Mouse (Mus musculus) hindbrain, embryonic 11.5 days (tissue): ENCODE data around the gene Gm3448. TPM values are rescaled to one million over a fixed set of nuclear protein-coding genes. Genes with fewer than 3 reads are reported as not detected.
"Not testable (repeated sequence)": the region's sequence is repeated elsewhere in the genome, so short reads cannot be mapped to it uniquely, and the experiment has no call there.

Experiments used
- ATAC-seq: fragments of 200-750 bp; cut with Nextera tagmentation; 2 replicates; pipeline ENCODE4 v1.8.0; 2017; ENCODE audit warnings: mild to moderate bottlenecking, moderate TSS enrichment, moderate library complexity; ENCODE audit not compliant: low FRiP score
- DNase-seq: peaks from one replicate; pipeline ENCODE4 v3.0.0-alpha.2; 2015; ENCODE audit warnings: low spot score
- H3K27ac ChIP-seq: fragments of 300-500 bp; sonication (generic); 2 replicates; pipeline ENCODE4 v1.5.1; 2014; ENCODE audit warnings: mild to moderate bottlenecking, low read depth, low read length
- H3K27me3 ChIP-seq: fragments of 300-500 bp; sonication (generic); 2 replicates; pipeline ENCODE4 v1.6.1; 2014; ENCODE audit warnings: mild to moderate bottlenecking, low read length, moderate library complexity, mixed read lengths; ENCODE audit not compliant: control insufficient read depth, insufficient read depth
- H3K36me3 ChIP-seq: fragments of 300-500 bp; sonication (generic); 2 replicates; pipeline ENCODE4 v1.6.1; 2014; ENCODE audit warnings: mild to moderate bottlenecking, low read length, moderate library complexity, mixed read lengths; ENCODE audit not compliant: control insufficient read depth, insufficient read depth
- H3K4me1 ChIP-seq: fragments of 300-500 bp; sonication (generic); replicated peaks from 2 replicates; pipeline ENCODE4 v1.6.1; 2014; ENCODE audit warnings: low read length, mixed read lengths; ENCODE audit not compliant: control insufficient read depth, insufficient read depth
- H3K4me2 ChIP-seq: fragments of 300-500 bp; sonication (generic); replicated peaks from 2 replicates; pipeline ENCODE4 v1.6.1; 2014; ENCODE audit warnings: mild to moderate bottlenecking, low read depth, low read length
- H3K4me3 ChIP-seq: fragments of 300-500 bp; sonication (generic); 2 replicates; pipeline ENCODE4 v1.5.1; 2014; ENCODE audit warnings: low read depth, low read length
- H3K9ac ChIP-seq: fragments of 300-500 bp; sonication (generic); 2 replicates; pipeline ENCODE4 v1.6.1; 2014; ENCODE audit warnings: low read depth, low read length
- H3K9me3 ChIP-seq: fragments of 300-500 bp; sonication (generic); 2 replicates; pipeline ENCODE4 v1.6.1; 2016; ENCODE audit warnings: low read length; ENCODE audit not compliant: control insufficient read depth
- WGBS: fragments of 180-500 bp; shearing (Covaris S2); extraction: QIAGEN DNeasy Blood & Tissue Kit; methylation state at CpG from one replicate; pipeline ENCODE4 v1.1.7; 2014; 5-methylcytosine and 5-hydroxymethylcytosine counted together
- polyA plus RNA-seq: library from polyadenylated mRNA; unstranded; fragments of >200 nt; fragmentation: Nextera tagmentation; extraction: Ambion mirVana; gene quantifications from 2 replicates; pipeline ENCODE4 v1.2.1, GENCODE M21; 2014

The Gm3448 gene
- polyA plus RNA-seq: 2.9 and 6.0 TPM in 2 replicates

DNA sequence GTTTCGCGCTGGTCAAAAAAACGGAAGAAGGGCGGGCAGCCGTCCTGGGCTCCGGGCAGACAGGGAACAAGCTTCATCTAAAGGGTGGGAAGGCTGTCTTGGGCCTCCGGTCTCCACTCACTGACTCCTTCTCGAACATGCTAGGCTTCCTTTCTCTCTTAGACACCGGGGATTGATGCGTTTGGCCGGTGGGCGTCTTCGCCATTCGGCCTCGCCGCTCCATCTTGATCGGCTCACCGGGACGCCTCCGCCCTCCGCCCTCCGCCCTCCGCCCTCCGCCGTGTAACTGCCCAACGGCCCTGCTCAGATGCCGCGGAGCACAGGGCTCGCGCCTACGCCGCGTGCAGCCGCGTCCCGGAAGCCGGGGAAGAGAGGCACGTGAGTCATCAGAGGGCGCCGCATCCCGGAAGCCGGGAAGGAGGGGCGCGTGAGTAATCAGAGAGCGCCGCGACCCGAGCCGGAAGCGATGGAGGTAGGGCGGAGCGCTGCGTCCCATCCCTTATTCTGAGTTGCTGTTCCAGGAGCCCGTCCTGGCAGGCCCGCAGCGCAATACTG is at the start of gene Gm3448, which contains the start of the genes Ermard and Tcte3:
Gene Gm3448 (minus strand): TSS at position 363 of the 555 bp plus-strand sequence.
Gene Ermard (plus strand): TSS at position 34 of the 555 bp plus-strand sequence.
Gene Tcte3 (minus strand): TSS at position 314 of the 555 bp plus-strand sequence.
- H3K27me3 ChIP-seq, H3K4me1 ChIP-seq, H3K9me3 ChIP-seq, H3K4me3 ChIP-seq, H3K9ac ChIP-seq, H3K4me2 ChIP-seq, H3K27ac ChIP-seq, DNase-seq, H3K36me3 ChIP-seq: not testable (repeated sequence)
- peak; percentile 98 for ATAC-seq
- 0% methylated on average over 1 of the region's 56 CpGs for WGBS

DNA sequence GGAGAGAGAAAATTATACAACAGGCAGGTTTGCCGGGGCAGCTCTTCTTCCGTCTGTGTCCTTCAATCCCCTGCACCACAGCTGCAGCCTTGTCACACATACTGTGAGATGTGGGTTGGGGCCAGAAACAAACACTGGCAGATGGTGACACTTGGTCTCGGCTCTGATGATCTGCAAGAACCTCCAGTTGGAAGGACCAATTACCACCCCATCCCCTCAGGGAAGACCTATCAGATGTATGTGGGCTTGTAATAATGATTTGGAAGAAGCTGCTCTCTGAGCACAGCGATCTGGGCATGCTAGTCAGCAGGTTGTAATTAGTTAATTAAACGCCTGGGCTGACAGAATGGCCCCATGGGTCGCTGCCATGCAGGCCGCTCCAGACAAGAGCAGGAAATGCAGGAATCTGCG is 47.3 kb upstream of the Gm3448 start:
- Histone ChIP-seq H3K4me2 (no peak overlapping the region), H3K27ac (no peak overlapping the region), H3K9me3 (no peaks in the 10 kb centered on the region), H3K36me3 (no peaks in the 10 kb centered on the region), H3K4me3 (no peak overlapping the region), H3K27me3 (no peaks in the 10 kb centered on the region), H3K4me1 (peaks cover 4% of the 10 kb centered on the region), H3K9ac (no peak overlapping the region)
- peak; percentile 82 for ATAC-seq
- WGBS: 26% methylated on average over 8 of the region's 8 CpGs
- peak; percentile 58 for DNase-seq

GRCm38 (mm10) chr17:15088166-15088565 is 46.8 kb upstream of the Gm3448 start:
- Histone ChIP-seq H3K4me3 (no peak overlapping the region), H3K4me2 (no peak overlapping the region), H3K27me3 (no peaks in the 10 kb centered on the region), H3K9ac (no peak overlapping the region), H3K9me3 (no peaks in the 10 kb centered on the region), H3K36me3 (no peaks in the 10 kb centered on the region), H3K27ac (peak overlapping the region; percentile 10; the same call in 1 of the 2 replicates), H3K4me1 (peaks cover 4% of the 10 kb centered on the region)
- 36% methylated on average over 2 of the region's 2 CpGs for WGBS
- DNase-seq: peak; percentile 30
- peak; percentile 67 for ATAC-seq

- no peak overlapping the region for H3K9ac ChIP-seq
- H3K4me2 ChIP-seq: no peak overlapping the region
- H3K4me3 ChIP-seq: no peak overlapping the region
- no peaks in the 10 kb centered on the region for H3K27me3 ChIP-seq
- H3K4me1 ChIP-seq: peaks cover 4% of the 10 kb centered on the region
- 70% methylated on average over 2 of the region's 2 CpGs for WGBS
- DNase-seq (no peak), ATAC-seq (no peak)
- H3K9me3 ChIP-seq: no peaks in the 10 kb centered on the region
- no peaks in the 10 kb centered on the region for H3K36me3 ChIP-seq
- H3K27ac ChIP-seq: no peak overlapping the region
These were observed 43.7 kb upstream of the Gm3448 start for GRCm38 (mm10) chr17:15085006-15085405.

DNA sequence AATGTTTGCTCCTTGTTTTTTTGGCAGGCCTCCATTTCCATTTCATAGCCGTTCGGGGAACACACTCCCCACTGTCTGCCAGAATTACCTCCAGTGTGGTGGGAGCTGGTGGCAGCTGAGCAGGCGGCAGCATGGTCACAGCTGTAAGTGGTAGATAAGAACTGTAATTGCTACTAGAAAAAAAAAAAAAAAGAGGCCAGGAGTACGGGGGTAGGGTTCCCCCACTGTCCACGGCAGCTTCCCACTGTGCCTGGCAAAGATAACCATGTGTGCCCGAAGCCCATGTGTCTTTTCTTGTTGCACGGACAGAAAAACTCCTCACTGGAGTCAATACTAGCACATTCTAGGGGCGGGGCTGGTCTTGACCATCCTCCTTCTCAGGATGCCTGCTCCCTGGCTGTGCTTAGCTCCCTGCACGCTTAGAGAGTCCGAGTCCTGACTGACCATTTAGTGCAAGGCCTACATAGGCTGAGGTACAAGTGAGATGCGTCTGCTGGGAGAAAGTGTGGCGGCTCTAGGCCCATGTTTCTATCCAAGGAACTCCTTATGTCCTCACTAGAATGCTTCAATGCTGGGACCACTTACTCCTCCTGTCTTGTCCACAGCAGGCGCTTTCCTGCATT is 43.0 kb upstream of the Gm3448 start:
- ATAC-seq: no peak
- H3K4me3 ChIP-seq: no peak overlapping the region
- no peaks in the 10 kb centered on the region for H3K27me3 ChIP-seq
- no peak overlapping the region for H3K4me2 ChIP-seq
- no peak overlapping the region for H3K9ac ChIP-seq
- no peaks in the 10 kb centered on the region for H3K9me3 ChIP-seq
- WGBS: 72% methylated on average over 13 of the region's 13 CpGs
- no peak overlapping the region for H3K27ac ChIP-seq
- no peak for DNase-seq
- peaks cover 4% of the 10 kb centered on the region for H3K4me1 ChIP-seq
- H3K36me3 ChIP-seq: no peaks in the 10 kb centered on the region

- H3K27me3 ChIP-seq: no peaks in the 10 kb centered on the region
- no peaks in the 10 kb centered on the region for H3K36me3 ChIP-seq
- H3K9ac ChIP-seq: no peak overlapping the region
- H3K4me1 ChIP-seq: no peaks in the 10 kb centered on the region
- H3K27ac ChIP-seq: no peak overlapping the region
- H3K4me3 ChIP-seq: no peak overlapping the region
- ATAC-seq (no peak), DNase-seq (no peak)
- H3K4me2 ChIP-seq: no peak overlapping the region
- H3K9me3 ChIP-seq: no peaks in the 10 kb centered on the region
- 68% methylated on average over 2 of the region's 2 CpGs for WGBS
These were observed 36.2 kb upstream of the Gm3448 start for GRCm38 (mm10) chr17:15077536-15077935.

DNA sequence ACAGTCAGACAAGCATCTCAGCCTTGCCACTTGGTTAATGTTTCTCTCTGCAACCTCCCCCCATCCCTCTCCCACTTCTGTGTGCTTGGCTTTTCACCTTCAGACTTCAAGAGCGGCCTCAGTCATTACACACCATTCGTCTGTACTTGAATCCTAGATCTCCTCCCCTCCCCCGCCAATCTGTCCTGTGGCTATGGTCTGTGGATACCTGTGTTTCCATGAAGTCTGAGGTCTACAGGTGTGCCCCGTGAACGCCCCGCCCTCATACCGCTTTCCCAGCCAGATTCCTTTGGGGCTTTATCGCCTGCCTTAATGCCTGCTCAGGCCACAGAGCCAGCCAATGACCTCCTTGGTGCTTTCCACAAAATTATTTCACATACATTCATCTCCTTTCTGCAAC is 33.7 kb upstream of the Gm3448 start:
- ATAC-seq: no peak
- Histone ChIP-seq H3K9me3 (no peaks in the 10 kb centered on the region), H3K4me3 (no peak overlapping the region), H3K4me2 (no peak overlapping the region), H3K9ac (no peak overlapping the region), H3K27me3 (no peaks in the 10 kb centered on the region), H3K27ac (no peak overlapping the region), H3K4me1 (no peaks in the 10 kb centered on the region), H3K36me3 (no peaks in the 10 kb centered on the region)
- DNase-seq: no peak
- WGBS: 81% methylated on average over 8 of the region's 8 CpGs

GRCm38 (mm10) chr17:15072211-15072610 is 30.9 kb upstream of the Gm3448 start:
- Histone ChIP-seq H3K4me1 (no peaks in the 10 kb centered on the region), H3K9ac (no peak overlapping the region), H3K27ac (no peak overlapping the region), H3K4me3 (no peak overlapping the region), H3K4me2 (no peak overlapping the region), H3K9me3 (no peaks in the 10 kb centered on the region), H3K27me3 (no peaks in the 10 kb centered on the region), H3K36me3 (no peaks in the 10 kb centered on the region)
- DNase-seq (no peak), ATAC-seq (no peak)
- WGBS: 73% methylated on average over 2 of the region's 2 CpGs

GRCm38 (mm10) chr17:15069124-15069523 is 27.8 kb upstream of the Gm3448 start:
- WGBS: 64% methylated on average over 2 of the region's 2 CpGs
- H3K4me1 ChIP-seq: no peaks in the 10 kb centered on the region; the same call in 1 of the 2 replicates
- no peaks in the 10 kb centered on the region for H3K36me3 ChIP-seq
- H3K9ac ChIP-seq: no peak overlapping the region
- H3K4me3 ChIP-seq: no peak overlapping the region
- DNase-seq: no peak
- H3K4me2 ChIP-seq: no peak overlapping the region
- no peaks in the 10 kb centered on the region for H3K27me3 ChIP-seq
- no peak overlapping the region for H3K27ac ChIP-seq
- no peaks in the 10 kb centered on the region for H3K9me3 ChIP-seq
- no peak for ATAC-seq
